Mouse (Mus musculus): Measurements from ENCODE around the gene Fyb2. TPM values are rescaled to one million over a fixed set of nuclear protein-coding genes. Genes with fewer than 3 reads are reported as not detected.

Gene Fyb2
- total and polyA plus RNA-seq, 2 experiments from 2014 or later = 0.31 to 0.48 TPM

GRCm38 (mm10) chr4:104935436-104935835 lies 22.2 kb downstream of the Fyb2 start:
- no peaks in the 10 kb centered on the region for H3K27me3 ChIP-seq (ENCODE audit: insufficient read depth, low read length)
- H3K36me3 ChIP-seq (ENCODE audit: insufficient read depth) = no peaks in the 10 kb centered on the region
- no peaks in the 10 kb centered on the region for H3K4me1 ChIP-seq (ENCODE audit: insufficient read depth)
- H3K4me3 ChIP-seq (ENCODE audit: low read depth, low read length) = no peak overlapping the region
- no peak for DNase-seq
- no peak for TF ChIP-seq CTCF (IDR thresholded peaks at IDR 0.05; ENCODE audit: low read depth)
- WGBS = 85% methylated on average over 3 of the region's 3 CpGs
- ATAC-seq = no peak
- H3K4me2 ChIP-seq (ENCODE audit: low read depth) = no peak overlapping the region
- no peak overlapping the region for H3K27ac ChIP-seq (ENCODE audit: low read depth, low read length)
- no peak overlapping the region for H3K9ac ChIP-seq
- H3K9me3 ChIP-seq (ENCODE audit: low read length) = no peaks in the 10 kb centered on the region

GRCm38 (mm10) chr4:104936011-104936410 lies 22.8 kb downstream of the Fyb2 start:
- H3K4me1 ChIP-seq (ENCODE audit: insufficient read depth) = no peaks in the 10 kb centered on the region
- ATAC-seq = no peak
- 64% methylated on average over 9 of the region's 9 CpGs for WGBS
- no peaks in the 10 kb centered on the region for H3K27me3 ChIP-seq (ENCODE audit: insufficient read depth, low read length)
- TF ChIP-seq CTCF (IDR thresholded peaks at IDR 0.05; ENCODE audit: low read depth) = no peak
- no peak for DNase-seq
- no peak overlapping the region for H3K9ac ChIP-seq
- no peak overlapping the region for H3K4me3 ChIP-seq (ENCODE audit: low read depth, low read length)
- H3K4me2 ChIP-seq (ENCODE audit: low read depth) = no peak overlapping the region
- no peaks in the 10 kb centered on the region for H3K9me3 ChIP-seq (ENCODE audit: low read length)
- no peaks in the 10 kb centered on the region for H3K36me3 ChIP-seq (ENCODE audit: insufficient read depth)
- no peak overlapping the region for H3K27ac ChIP-seq (ENCODE audit: low read depth, low read length)

GRCm38 (mm10) chr4:104939535-104939934 lies 26.3 kb downstream of the Fyb2 start:
- DNase-seq = no peak
- Histone ChIP-seq H3K9me3 (ENCODE audit: low read length) (no peaks in the 10 kb centered on the region), H3K9ac (no peak overlapping the region), H3K27ac (ENCODE audit: low read depth, low read length) (no peak overlapping the region), H3K4me1 (ENCODE audit: insufficient read depth) (no peaks in the 10 kb centered on the region), H3K36me3 (ENCODE audit: insufficient read depth) (no peaks in the 10 kb centered on the region), H3K4me2 (ENCODE audit: low read depth) (no peak overlapping the region), H3K27me3 (ENCODE audit: insufficient read depth, low read length) (no peaks in the 10 kb centered on the region), H3K4me3 (ENCODE audit: low read depth, low read length) (no peak overlapping the region)
- no peak for ATAC-seq
- no peak for TF ChIP-seq CTCF (IDR thresholded peaks at IDR 0.05; ENCODE audit: low read depth)
- 88% methylated on average over 6 of the region's 6 CpGs for WGBS

- TF ChIP-seq CTCF (IDR thresholded peaks at IDR 0.05; ENCODE audit: low read depth) = no peak
- WGBS = 78% methylated on average over 1 of the region's 1 CpGs
- Histone ChIP-seq H3K9me3 (ENCODE audit: low read length) (no peaks in the 10 kb centered on the region), H3K4me1 (ENCODE audit: insufficient read depth) (no peaks in the 10 kb centered on the region), H3K27ac (ENCODE audit: low read depth, low read length) (no peak overlapping the region), H3K36me3 (ENCODE audit: insufficient read depth) (no peaks in the 10 kb centered on the region), H3K4me2 (ENCODE audit: low read depth) (no peak overlapping the region), H3K4me3 (ENCODE audit: low read depth, low read length) (no peak overlapping the region), H3K9ac (no peak overlapping the region), H3K27me3 (ENCODE audit: insufficient read depth, low read length) (no peaks in the 10 kb centered on the region)
- ATAC-seq (no peak), DNase-seq (no peak)
Measured at GRCm38 (mm10) chr4:104941895-104942294, 28.6 kb downstream of the Fyb2 start.

- ATAC-seq = no peak
- Histone ChIP-seq H3K36me3 (ENCODE audit: insufficient read depth) (no peaks in the 10 kb centered on the region), H3K9me3 (ENCODE audit: low read length) (no peaks in the 10 kb centered on the region), H3K27me3 (ENCODE audit: insufficient read depth, low read length) (no peaks in the 10 kb centered on the region), H3K9ac (no peak overlapping the region), H3K4me1 (ENCODE audit: insufficient read depth) (no peaks in the 10 kb centered on the region), H3K27ac (ENCODE audit: low read depth, low read length) (no peak overlapping the region), H3K4me2 (ENCODE audit: low read depth) (no peak overlapping the region), H3K4me3 (ENCODE audit: low read depth, low read length) (no peak overlapping the region)
- DNase-seq = no peak
- TF ChIP-seq CTCF (IDR thresholded peaks at IDR 0.05; ENCODE audit: low read depth) = no peak
- WGBS = 91% methylated on average over 1 of the region's 1 CpGs
Measured at GRCm38 (mm10) chr4:104944482-104944881, 31.2 kb downstream of the Fyb2 start.

- DNase-seq = no peak
- no peak for TF ChIP-seq CTCF (IDR thresholded peaks at IDR 0.05; ENCODE audit: low read depth)
- WGBS = 66% methylated on average over 4 of the region's 4 CpGs
- H3K27ac ChIP-seq (ENCODE audit: low read depth, low read length) = no peak overlapping the region
- no peaks in the 10 kb centered on the region for H3K36me3 ChIP-seq (ENCODE audit: insufficient read depth)
- no peak overlapping the region for H3K4me3 ChIP-seq (ENCODE audit: low read depth, low read length)
- no peak for ATAC-seq
- no peaks in the 10 kb centered on the region for H3K9me3 ChIP-seq (ENCODE audit: low read length)
- no peak overlapping the region for H3K4me2 ChIP-seq (ENCODE audit: low read depth)
- no peak overlapping the region for H3K9ac ChIP-seq
- H3K27me3 ChIP-seq (ENCODE audit: insufficient read depth, low read length) = no peaks in the 10 kb centered on the region
- H3K4me1 ChIP-seq (ENCODE audit: insufficient read depth) = no peaks in the 10 kb centered on the region
Measured at GRCm38 (mm10) chr4:104948886-104949285, 35.6 kb downstream of the Fyb2 start.

- no peak overlapping the region for H3K9ac ChIP-seq
- DNase-seq (peak; percentile 11), ATAC-seq (peak; percentile 29; the same call in 1 of the 2 replicates)
- H3K27me3 ChIP-seq (ENCODE audit: insufficient read depth, low read length) = no peaks in the 10 kb centered on the region
- WGBS = 44% methylated on average over 3 of the region's 3 CpGs
- H3K27ac ChIP-seq (ENCODE audit: low read depth, low read length) = no peak overlapping the region
- no peak for TF ChIP-seq CTCF (IDR thresholded peaks at IDR 0.05; ENCODE audit: low read depth)
- no peak overlapping the region for H3K4me2 ChIP-seq (ENCODE audit: low read depth)
- H3K9me3 ChIP-seq (ENCODE audit: low read length) = no peaks in the 10 kb centered on the region
- H3K36me3 ChIP-seq (ENCODE audit: insufficient read depth) = no peaks in the 10 kb centered on the region
- H3K4me3 ChIP-seq (ENCODE audit: low read depth, low read length) = no peak overlapping the region
- no peaks in the 10 kb centered on the region for H3K4me1 ChIP-seq (ENCODE audit: insufficient read depth)
Measured at GRCm38 (mm10) chr4:104949304-104949703, 36.0 kb downstream of the Fyb2 start.

All from forebrain, postnatal 0 days (tissue).